Comparison of ENCODE assay signal across 8 mouse cellular contexts in genomic region chr7:144581559-144582283, GRCm38 (mm10). TPM values are rescaled to one million over a fixed set of nuclear protein-coding genes. Genes with fewer than 3 reads are reported as not detected.
A peak's percentile ranks its signal among the peaks of the same experiment; 100 is the strongest.
DNase-seq lines count a peak whose midpoint lies in the region; ATAC-seq and TF ChIP-seq lines count a peak whose summit lies in the region.

No protein-coding gene starts in this region.

- peak; percentile 91 for ATAC-seq in embryonic facial prominence, embryonic 14.5 days (ENCODE audit: low read depth)
- peak; percentile 91 for ATAC-seq in limb, embryonic 14.5 days (ENCODE audit: low FRiP score, low read depth)
- ATAC-seq in midbrain, embryonic 16.5 days: peak; percentile 82

- peak; percentile 98 for DNase-seq in 416B (ENCODE audit: low read depth)
- DNase-seq in adrenal gland, postnatal 4 days (ENCODE audit: low spot score in 2 of 2): peak; percentile 56 to 75
- DNase-seq in embryonic facial prominence, embryonic 14.5 days (ENCODE audit: low spot score): peak; percentile 94
- DNase-seq in heart, adult 9 months (ENCODE audit: low spot score in 2 of 2): peak; percentile 85 to 89
- peak; percentile 95 for DNase-seq in kidney, adult 9 months
- peak; percentile 85 for DNase-seq in limb, embryonic 14.5 days (ENCODE audit: low spot score)
- DNase-seq in spleen, postnatal 14 days (ENCODE audit: low spot score in 2 of 2): peak; percentile 48 to 59

- H3K36me3 ChIP-seq in embryonic facial prominence, embryonic 14.5 days (ENCODE audit: control insufficient read depth, insufficient read depth, low read length): peaks cover 19% of the 10 kb centered on the region
- H3K36me3 ChIP-seq in limb, embryonic 14.5 days (ENCODE audit: control insufficient read depth, insufficient read depth, low read length): peaks cover 15% of the 10 kb centered on the region; the same call in 1 of the 2 replicates
- peaks cover 4% of the 10 kb centered on the region; the same call in 1 of the 2 replicates for H3K36me3 ChIP-seq in midbrain, embryonic 16.5 days (ENCODE audit: control insufficient read depth, insufficient read depth, low read length)

- no peaks in the 10 kb centered on the region for H3K27me3 ChIP-seq in embryonic facial prominence, embryonic 14.5 days (replicated peaks; ENCODE audit: control insufficient read depth, insufficient read depth, low read length)
- no peaks in the 10 kb centered on the region for H3K27me3 ChIP-seq in limb, embryonic 14.5 days (ENCODE audit: control insufficient read depth, insufficient read depth, low read length)
- H3K27me3 ChIP-seq in midbrain, embryonic 16.5 days (ENCODE audit: control insufficient read depth, insufficient read depth, low read depth, low read length): no peaks in the 10 kb centered on the region

- 0 out of 2 replicates have a peak, but pooled peaks have one; percentile 8 for TF ChIP-seq POLR2A in limb, embryonic 14.5 days (IDR thresholded peaks at IDR 0.05; ENCODE audit: borderline replicate concordance, extremely low read depth, insufficient read depth, insufficient read length)

- under 1% methylated on average over 37 of the region's 43 CpGs for WGBS in embryonic facial prominence, embryonic 14.5 days
- under 1% methylated on average over 41 of the region's 43 CpGs for WGBS in limb, embryonic 14.5 days
- WGBS in midbrain, embryonic 16.5 days: under 1% methylated on average over 43 of the region's 43 CpGs

- H3K9ac ChIP-seq in embryonic facial prominence, embryonic 14.5 days (ENCODE audit: low read depth, low read length): peak overlapping the region; percentile 81
- H3K9ac ChIP-seq in limb, embryonic 14.5 days (ENCODE audit: low read depth, low read length, severe bottlenecking): peak overlapping the region; percentile 80
- H3K9ac ChIP-seq in midbrain, embryonic 16.5 days (ENCODE audit: low read depth, low read length): peak overlapping the region; percentile 78

- H3K27ac ChIP-seq in embryonic facial prominence, embryonic 14.5 days (replicated peaks; ENCODE audit: low read depth, low read length): peak overlapping the region; percentile 80
- peak overlapping the region; percentile 81 for H3K27ac ChIP-seq in limb, embryonic 14.5 days (replicated peaks; ENCODE audit: low read depth, low read length)
- H3K27ac ChIP-seq in midbrain, embryonic 16.5 days (ENCODE audit: low read length): peak overlapping the region; percentile 86

- H3K4me1 ChIP-seq in embryonic facial prominence, embryonic 14.5 days (ENCODE audit: control insufficient read depth, insufficient read depth, low read length): peaks cover 8% of the 10 kb centered on the region; the same call in 1 of the 2 replicates
- H3K4me1 ChIP-seq in limb, embryonic 14.5 days (ENCODE audit: control insufficient read depth, insufficient read depth, low read length): peaks cover 13% of the 10 kb centered on the region
- peaks cover 16% of the 10 kb centered on the region for H3K4me1 ChIP-seq in midbrain, embryonic 16.5 days (ENCODE audit: control insufficient read depth, insufficient read depth, low read length)

- peak overlapping the region; percentile 68 for H3K4me3 ChIP-seq in embryonic facial prominence, embryonic 14.5 days (ENCODE audit: low read depth, low read length)
- H3K4me3 ChIP-seq in limb, embryonic 14.5 days (replicated peaks; ENCODE audit: low read length): peak overlapping the region; percentile 91
- H3K4me3 ChIP-seq in midbrain, embryonic 16.5 days (ENCODE audit: low read depth, low read length): peak overlapping the region; percentile 69

- peak overlapping the region; percentile 84 for H3K4me2 ChIP-seq in embryonic facial prominence, embryonic 14.5 days (ENCODE audit: low read depth, low read length)
- peak overlapping the region; percentile 76 for H3K4me2 ChIP-seq in limb, embryonic 14.5 days (replicated peaks; ENCODE audit: low read depth, low read length, severe bottlenecking)
- H3K4me2 ChIP-seq in midbrain, embryonic 16.5 days (ENCODE audit: low read length): peak overlapping the region; percentile 74

- no peaks in the 10 kb centered on the region for H3K9me3 ChIP-seq in embryonic facial prominence, embryonic 14.5 days (ENCODE audit: control insufficient read depth, low read length)
- H3K9me3 ChIP-seq in limb, embryonic 14.5 days (ENCODE audit: control insufficient read depth, low read length): no peaks in the 10 kb centered on the region
- no peaks in the 10 kb centered on the region for H3K9me3 ChIP-seq in midbrain, embryonic 16.5 days (replicated peaks; ENCODE audit: control insufficient read depth, low read length, poor library complexity, severe bottlenecking)

RNA-seq across cellular contexts. Expression of gene Fadd, which starts 0.5 kb away (rescaled TPM):
- total RNA-seq in adrenal gland, postnatal 4 days (2021): 10 to 100 TPM; 13.3 to 14.4 TPM
- 8.0 and 9.5 TPM in 2 replicates for polyA plus RNA-seq in embryonic facial prominence, embryonic 14.5 days (2014; fragmentation: Nextera tagmentation; extraction: Ambion mirVana)
- 9.3 and 10.8 TPM in 2 replicates for polyA plus RNA-seq in limb, embryonic 14.5 days (2012; rRNA removed)
- polyA plus RNA-seq in limb, embryonic 14.5 days (2014; fragmentation: Nextera tagmentation; extraction: Ambion mirVana): 9.6 and 11.0 TPM in 2 replicates
- 4.0 and 4.5 TPM in 2 replicates for polyA plus RNA-seq in midbrain, embryonic 16.5 days (2015; fragmentation: Nextera tagmentation; extraction: Ambion mirVana)

RNA-seq across cellular contexts. Expression of gene Ppfia1, which starts 28.2 kb away (rescaled TPM):
- total RNA-seq in adrenal gland, postnatal 4 days (2021): 10 to 100 TPM; 61.1 to 72.8 TPM
- polyA plus RNA-seq in embryonic facial prominence, embryonic 14.5 days (2014; fragmentation: Nextera tagmentation; extraction: Ambion mirVana): 38.6 and 39.6 TPM in 2 replicates
- polyA plus RNA-seq in limb, embryonic 14.5 days (2012; rRNA removed): 58.1 and 63.6 TPM in 2 replicates
- 41.7 and 42.0 TPM in 2 replicates for polyA plus RNA-seq in limb, embryonic 14.5 days (2014; fragmentation: Nextera tagmentation; extraction: Ambion mirVana)
- 20.8 and 24.8 TPM in 2 replicates for polyA plus RNA-seq in midbrain, embryonic 16.5 days (2015; fragmentation: Nextera tagmentation; extraction: Ambion mirVana)

Comparison
In these comparisons a context has a peak if more than half of its experiments do, and no peak if none do; other contexts are left out.
1. Peak in every context shown above with its lines: DNase-seq, ATAC-seq, H3K4me3 ChIP-seq and H3K27ac ChIP-seq.